Mouse (Mus musculus) neural tube, embryonic 14.5 days (tissue): ENCODE measurements around the gene Banp. TPM values are rescaled to one million over a fixed set of nuclear protein-coding genes. Genes with fewer than 3 reads are reported as not detected.

ENCODE experiments used
- ATAC-seq: fragments of 200-750 bp; cut with Nextera tagmentation; 2 replicates; pipeline ENCODE4 v1.8.0; 2017; ENCODE audit warnings: low read depth, mild to moderate bottlenecking, moderate TSS enrichment, moderate library complexity
- H3K27ac ChIP-seq: fragments of 300-500 bp; sonication (generic); 2 replicates; pipeline ENCODE4 v1.5.1; 2014; ENCODE audit warnings: low read depth, mild to moderate bottlenecking, control low read depth, low read length, moderate library complexity, mixed read lengths
- H3K27me3 ChIP-seq: fragments of 300-500 bp; sonication (generic); 2 replicates; pipeline ENCODE4 v1.6.1; 2014; ENCODE audit warnings: low read length; ENCODE audit not compliant: control insufficient read depth, insufficient read depth
- H3K36me3 ChIP-seq: fragments of 300-500 bp; sonication (generic); 2 replicates; pipeline ENCODE4 v1.6.1; 2014; ENCODE audit warnings: low read length, mixed read lengths; ENCODE audit not compliant: control insufficient read depth, insufficient read depth
- H3K4me1 ChIP-seq: fragments of 300-500 bp; sonication (generic); 2 replicates; pipeline ENCODE4 v1.6.1; 2014; ENCODE audit warnings: low read length; ENCODE audit not compliant: control insufficient read depth, insufficient read depth
- H3K4me2 ChIP-seq: fragments of 300-500 bp; sonication (generic); 2 replicates; pipeline ENCODE4 v1.6.1; 2014; ENCODE audit warnings: mild to moderate bottlenecking, low read depth, low read length, control low read depth
- H3K4me3 ChIP-seq: fragments of 300-500 bp; sonication (generic); 2 replicates; pipeline ENCODE4 v1.5.1; 2014; ENCODE audit warnings: low read depth, low read length, control low read depth, mixed read lengths
- H3K9ac ChIP-seq: fragments of 300-500 bp; sonication (generic); replicated peaks from 2 replicates; pipeline ENCODE4 v1.6.1; 2014; ENCODE audit warnings: low read depth, mild to moderate bottlenecking, control low read depth, low read length, mixed read lengths
- H3K9me3 ChIP-seq: fragments of 300-500 bp; sonication (generic); 2 replicates; pipeline ENCODE4 v1.6.1; 2016; ENCODE audit warnings: low read length; ENCODE audit not compliant: control insufficient read depth
- WGBS: fragments of 180-500 bp; shearing (Covaris S2); extraction: QIAGEN DNeasy Blood & Tissue Kit; methylation state at CpG from one replicate; pipeline ENCODE4 v1.1.7; 2014; 5-methylcytosine and 5-hydroxymethylcytosine counted together
- polyA plus RNA-seq: library from polyadenylated mRNA; unstranded; fragments of >200 nt; fragmentation: Nextera tagmentation; extraction: Ambion mirVana; gene quantifications from 2 replicates; pipeline ENCODE4 v1.2.1, GENCODE M21; 2014

Banp gene
- polyA plus RNA-seq, 1 experiment from 2014 or later, result 47.2 TPM

GRCm38 (mm10) chr8:122047206-122047870, 97.8 kb downstream of the Banp start:
- Histone ChIP-seq H3K27ac (no peak overlapping the region), H3K4me2 (no peak overlapping the region), H3K9ac (no peak overlapping the region), H3K4me1 (no peaks in the 10 kb centered on the region), H3K9me3 (no peaks in the 10 kb centered on the region), H3K27me3 (no peaks in the 10 kb centered on the region), H3K36me3 (no peaks in the 10 kb centered on the region), H3K4me3 (no peak overlapping the region)
- ATAC-seq, result no peak
- WGBS, result 64% methylated on average over 15 of the region's 15 CpGs

- Histone ChIP-seq H3K27ac (no peak overlapping the region), H3K4me2 (no peak overlapping the region), H3K36me3 (no peaks in the 10 kb centered on the region), H3K27me3 (no peaks in the 10 kb centered on the region), H3K4me3 (no peak overlapping the region), H3K9ac (no peak overlapping the region), H3K9me3 (no peaks in the 10 kb centered on the region), H3K4me1 (no peaks in the 10 kb centered on the region)
- WGBS, result 83% methylated on average over 4 of the region's 4 CpGs
- ATAC-seq, result no peak
Observed at GRCm38 (mm10) chr8:122049266-122049665, 99.7 kb downstream of the Banp start.

- H3K27me3 ChIP-seq, result no peaks in the 10 kb centered on the region
- ATAC-seq, result 0 out of 2 replicates have a peak, but pooled peaks have one; percentile 54
- 51% methylated on average over 2 of the region's 2 CpGs for WGBS
- H3K9ac ChIP-seq, result no peak overlapping the region
- no peaks in the 10 kb centered on the region for H3K36me3 ChIP-seq
- H3K4me2 ChIP-seq, result no peak overlapping the region
- H3K9me3 ChIP-seq, result no peaks in the 10 kb centered on the region
- H3K4me3 ChIP-seq, result no peak overlapping the region
- H3K4me1 ChIP-seq, result no peaks in the 10 kb centered on the region
- no peak overlapping the region for H3K27ac ChIP-seq
Observed at GRCm38 (mm10) chr8:122049923-122050322, 100.4 kb downstream of the Banp start.

GRCm38 (mm10) chr8:122050620-122051019, 101.1 kb downstream of the Banp start:
- no peak overlapping the region for H3K4me3 ChIP-seq
- no peak for ATAC-seq
- no peak overlapping the region for H3K9ac ChIP-seq
- no peaks in the 10 kb centered on the region for H3K27me3 ChIP-seq
- H3K36me3 ChIP-seq, result no peaks in the 10 kb centered on the region
- H3K4me1 ChIP-seq, result peaks cover 4% of the 10 kb centered on the region; the same call in 1 of the 2 replicates
- 90% methylated on average over 9 of the region's 9 CpGs for WGBS
- no peak overlapping the region for H3K4me2 ChIP-seq
- H3K27ac ChIP-seq, result no peak overlapping the region
- H3K9me3 ChIP-seq, result no peaks in the 10 kb centered on the region

DNA sequence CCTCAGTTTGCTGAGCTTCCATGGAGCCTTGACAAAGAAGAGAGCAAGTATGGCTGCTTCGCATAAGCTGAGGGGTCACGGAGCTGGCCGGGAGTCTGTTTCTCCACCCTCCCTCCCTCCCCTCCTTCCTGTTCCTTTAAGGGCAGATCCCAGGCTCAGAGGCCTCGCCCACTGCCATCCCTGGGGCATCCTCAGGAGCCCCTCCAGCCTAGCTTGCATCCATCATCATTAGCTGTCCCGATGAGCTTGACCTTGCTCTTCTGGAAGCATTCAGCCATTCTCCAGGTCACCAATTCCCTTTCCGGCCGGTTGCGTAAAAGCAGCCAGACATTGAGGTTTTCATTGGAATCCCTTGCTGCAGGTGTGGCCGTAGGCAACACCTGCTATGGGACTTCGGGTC, 105.8 kb downstream of the Banp start:
- Histone ChIP-seq H3K9me3 (no peaks in the 10 kb centered on the region), H3K27me3 (no peaks in the 10 kb centered on the region), H3K27ac (no peak overlapping the region), H3K4me3 (no peak overlapping the region), H3K4me2 (no peak overlapping the region), H3K9ac (no peak overlapping the region; the same call in 1 of the 2 replicates), H3K36me3 (no peaks in the 10 kb centered on the region), H3K4me1 (peaks cover 4% of the 10 kb centered on the region; the same call in 1 of the 2 replicates)
- WGBS, result 41% methylated on average over 10 of the region's 10 CpGs
- no peak for ATAC-seq

DNA sequence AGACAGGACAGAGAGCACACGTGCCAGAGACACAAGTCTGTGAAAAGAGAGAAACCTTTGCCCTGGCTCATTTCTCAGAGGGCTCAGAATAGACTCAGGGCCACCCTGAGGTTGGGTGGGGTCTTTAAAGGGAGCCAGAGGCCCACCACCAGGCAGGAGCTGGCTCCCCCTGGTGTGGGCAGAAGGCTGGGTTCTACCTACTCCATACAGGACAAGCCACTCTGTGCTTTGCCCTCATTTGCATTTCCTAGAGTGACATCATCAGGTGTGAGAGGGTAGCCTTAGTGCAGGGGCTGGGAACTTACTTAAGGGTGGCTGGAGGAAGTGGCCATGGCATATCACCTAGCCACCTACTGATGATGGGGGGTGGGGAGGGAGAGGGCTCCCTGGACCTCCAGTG, 106.6 kb downstream of the Banp start:
- Histone ChIP-seq H3K4me3 (no peak overlapping the region), H3K27me3 (no peaks in the 10 kb centered on the region), H3K27ac (no peak overlapping the region), H3K9me3 (no peaks in the 10 kb centered on the region), H3K9ac (no peak overlapping the region), H3K36me3 (no peaks in the 10 kb centered on the region), H3K4me2 (no peak overlapping the region), H3K4me1 (peaks cover 4% of the 10 kb centered on the region; the same call in 1 of the 2 replicates)
- 35% methylated on average over 1 of the region's 1 CpGs for WGBS
- no peak for ATAC-seq

- H3K9me3 ChIP-seq, result no peaks in the 10 kb centered on the region
- no peaks in the 10 kb centered on the region for H3K36me3 ChIP-seq
- no peak overlapping the region for H3K27ac ChIP-seq
- H3K4me1 ChIP-seq, result peaks cover 4% of the 10 kb centered on the region; the same call in 1 of the 2 replicates
- no peak overlapping the region for H3K9ac ChIP-seq
- H3K4me2 ChIP-seq, result no peak overlapping the region
- ATAC-seq, result no peak
- no peak overlapping the region for H3K4me3 ChIP-seq
- no peaks in the 10 kb centered on the region for H3K27me3 ChIP-seq
- 74% methylated on average over 7 of the region's 7 CpGs for WGBS
Observed at GRCm38 (mm10) chr8:122056882-122057281, 107.3 kb downstream of the Banp start.

DNA sequence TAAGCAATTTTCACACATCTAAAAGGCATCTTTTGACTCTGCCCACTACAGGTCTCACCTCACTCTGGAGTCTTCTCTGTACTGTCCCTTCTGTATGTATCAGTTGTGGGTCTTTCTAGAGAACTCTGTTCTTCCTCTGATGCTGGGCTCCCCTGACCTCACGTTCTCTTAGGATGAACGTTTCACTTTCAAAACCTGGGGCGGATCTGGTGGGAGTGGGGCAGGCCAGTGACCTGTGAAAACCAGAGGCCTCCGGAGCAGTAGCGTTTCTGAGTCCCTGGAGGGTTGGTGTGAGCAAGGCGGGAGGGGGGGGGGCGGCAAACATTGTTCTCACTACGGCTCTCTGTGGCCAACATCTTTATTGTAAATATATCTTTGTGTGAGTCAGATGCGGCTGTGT, 109.0 kb downstream of the Banp start:
- no peak overlapping the region for H3K4me2 ChIP-seq
- H3K4me1 ChIP-seq, result peaks cover 4% of the 10 kb centered on the region; the same call in 1 of the 2 replicates
- no peaks in the 10 kb centered on the region for H3K27me3 ChIP-seq
- 65% methylated on average over 9 of the region's 9 CpGs for WGBS
- H3K4me3 ChIP-seq, result no peak overlapping the region
- ATAC-seq, result no peak
- H3K27ac ChIP-seq, result no peak overlapping the region
- H3K36me3 ChIP-seq, result no peaks in the 10 kb centered on the region
- H3K9ac ChIP-seq, result no peak overlapping the region
- no peaks in the 10 kb centered on the region for H3K9me3 ChIP-seq

DNA sequence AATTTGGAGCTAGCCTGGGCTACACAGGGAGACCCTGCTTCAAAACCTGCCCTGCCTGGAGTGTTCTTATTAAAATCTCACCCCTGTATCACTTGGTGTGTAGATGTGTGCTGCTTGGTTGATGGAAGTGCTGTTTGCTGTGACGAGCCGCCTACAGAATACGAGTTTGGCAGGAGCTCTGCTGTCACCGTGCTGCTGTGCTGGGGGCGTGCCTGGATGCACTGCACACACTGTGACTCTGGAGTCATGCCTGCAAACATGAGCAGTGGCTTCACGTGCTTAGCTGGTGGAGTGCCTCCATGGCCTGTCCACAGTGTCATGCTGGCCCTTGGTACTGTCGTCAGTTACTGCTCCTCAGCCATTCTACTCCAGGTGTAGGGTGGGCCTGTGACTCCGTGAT, 109.4 kb downstream of the Banp start:
- H3K36me3 ChIP-seq, result no peaks in the 10 kb centered on the region
- WGBS, result 78% methylated on average over 8 of the region's 8 CpGs
- no peak overlapping the region for H3K4me2 ChIP-seq
- ATAC-seq, result no peak
- H3K4me3 ChIP-seq, result no peak overlapping the region
- no peaks in the 10 kb centered on the region for H3K9me3 ChIP-seq
- no peak overlapping the region for H3K9ac ChIP-seq
- H3K4me1 ChIP-seq, result peaks cover 4% of the 10 kb centered on the region; the same call in 1 of the 2 replicates
- no peak overlapping the region for H3K27ac ChIP-seq
- H3K27me3 ChIP-seq, result no peaks in the 10 kb centered on the region
